Mouse (Mus musculus): ENCODE results near the gene Ptrh2. TPM values are rescaled to one million over a fixed set of nuclear protein-coding genes. Genes with fewer than 3 reads are reported as not detected.

Ptrh2 gene
- polyA plus RNA-seq, 1 experiment from 2014 or later: 41.1 TPM

DNA sequence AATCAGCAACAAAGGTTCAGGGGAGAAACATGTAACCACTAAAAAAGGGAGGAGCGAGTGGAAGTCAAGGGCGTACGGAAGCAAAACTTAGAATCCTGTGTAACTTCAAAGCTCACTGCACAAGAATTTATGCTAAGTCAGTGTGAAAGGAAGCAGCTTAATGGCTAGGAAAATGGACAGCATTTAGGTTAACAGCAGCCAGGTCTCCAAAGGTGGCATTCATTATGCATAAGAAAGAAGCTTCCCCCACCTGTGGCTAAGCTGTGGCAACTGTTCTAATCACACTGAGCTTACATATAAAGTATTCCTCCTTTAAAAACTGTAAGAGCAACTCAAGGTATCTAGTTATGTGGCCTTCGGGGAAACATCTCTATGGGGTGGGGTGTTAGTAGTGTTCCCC is 17.4 kb downstream of the Ptrh2 start:
- WGBS: 78% methylated on average over 4 of the region's 4 CpGs
- no peak overlapping the region for H3K4me2 ChIP-seq (replicated peaks; ENCODE audit: low read depth, low read length)

DNA sequence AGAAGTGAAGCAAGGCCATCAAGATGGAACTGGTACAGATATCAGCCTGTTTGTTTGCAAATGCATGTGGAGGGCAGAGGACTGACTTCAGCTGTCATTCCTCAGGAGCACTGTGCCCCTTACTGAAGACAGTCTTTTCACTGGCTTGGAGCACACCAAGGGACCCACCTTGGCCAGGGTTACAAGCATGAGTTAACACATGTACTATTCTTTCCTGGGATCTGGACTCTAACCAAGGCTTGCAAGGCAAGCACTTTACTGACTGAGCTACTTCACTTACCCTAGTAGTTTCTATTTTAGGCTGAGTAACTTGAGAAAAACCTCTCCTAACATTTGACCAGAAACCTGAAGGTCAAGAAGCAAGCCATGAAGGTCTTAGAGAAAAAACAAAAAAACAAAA is 30.8 kb downstream of the Ptrh2 start:
- Histone ChIP-seq H3K36me3 (ENCODE audit: control insufficient read depth, insufficient read depth, low read length) (peaks cover 89% of the 10 kb centered on the region), H3K9ac (ENCODE audit: low read depth, low read length) (no peak overlapping the region), H3K9me3 (ENCODE audit: control insufficient read depth, low read length) (no peaks in the 10 kb centered on the region), H3K4me2 (replicated peaks; ENCODE audit: low read depth, low read length) (no peak overlapping the region), H3K4me1 (ENCODE audit: control insufficient read depth, insufficient read depth, low read length) (no peaks in the 10 kb centered on the region), H3K27me3 (ENCODE audit: control insufficient read depth, insufficient read depth, low read length) (no peaks in the 10 kb centered on the region), H3K27ac (ENCODE audit: low read depth, low read length) (no peak overlapping the region), H3K4me3 (ENCODE audit: low read length) (no peak overlapping the region)
- ATAC-seq (ENCODE audit: low FRiP score, low TSS enrichment): no peak

More for the DNA sequence above, 17.4 kb downstream of the Ptrh2 start:
- no peak for ATAC-seq (ENCODE audit: low FRiP score, low TSS enrichment)
- Histone ChIP-seq H3K36me3 (ENCODE audit: control insufficient read depth, insufficient read depth, low read length) (peaks cover 96% of the 10 kb centered on the region), H3K27me3 (ENCODE audit: control insufficient read depth, insufficient read depth, low read length) (no peaks in the 10 kb centered on the region), H3K9ac (ENCODE audit: low read depth, low read length) (no peak overlapping the region), H3K27ac (ENCODE audit: low read depth, low read length) (no peak overlapping the region), H3K4me1 (ENCODE audit: control insufficient read depth, insufficient read depth, low read length) (no peaks in the 10 kb centered on the region), H3K9me3 (ENCODE audit: control insufficient read depth, low read length) (no peaks in the 10 kb centered on the region), H3K4me3 (ENCODE audit: low read length) (no peak overlapping the region)

- no peak for ATAC-seq (ENCODE audit: low FRiP score, low TSS enrichment)
- H3K9me3 ChIP-seq (ENCODE audit: control insufficient read depth, low read length): no peaks in the 10 kb centered on the region
- WGBS: 94% methylated on average over 6 of the region's 6 CpGs
- H3K4me3 ChIP-seq (ENCODE audit: low read length): no peak overlapping the region
- no peak overlapping the region for H3K9ac ChIP-seq (ENCODE audit: low read depth, low read length)
- H3K27ac ChIP-seq (ENCODE audit: low read depth, low read length): no peak overlapping the region
- no peak overlapping the region for H3K4me2 ChIP-seq (replicated peaks; ENCODE audit: low read depth, low read length)
- H3K36me3 ChIP-seq (ENCODE audit: control insufficient read depth, insufficient read depth, low read length): peaks cover 83% of the 10 kb centered on the region
- no peaks in the 10 kb centered on the region for H3K27me3 ChIP-seq (ENCODE audit: control insufficient read depth, insufficient read depth, low read length)
- no peaks in the 10 kb centered on the region for H3K4me1 ChIP-seq (ENCODE audit: control insufficient read depth, insufficient read depth, low read length)
Measured at GRCm38 (mm10) chr11:86717306-86718065, 33.7 kb downstream of the Ptrh2 start.

DNA sequence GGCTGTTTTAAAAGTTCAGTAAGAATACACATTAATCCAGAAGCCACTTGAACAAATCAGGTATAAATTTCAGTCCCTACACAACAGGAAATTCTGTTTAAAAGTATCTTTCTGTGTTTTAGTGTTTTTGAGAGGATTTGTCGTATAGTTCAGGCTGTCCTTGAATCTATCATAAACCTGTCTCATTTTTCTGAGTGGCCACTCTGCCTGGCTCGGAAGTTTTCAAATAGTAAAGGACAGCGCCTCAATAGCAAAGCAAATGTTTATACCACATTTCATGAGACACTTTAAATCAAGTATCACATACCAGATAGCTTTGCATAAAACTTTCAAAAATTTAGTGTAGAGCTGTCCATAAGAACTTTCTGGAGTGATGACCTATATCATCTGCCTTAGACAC is 34.6 kb downstream of the Ptrh2 start:
- no peak for ATAC-seq (ENCODE audit: low FRiP score, low TSS enrichment)

GRCm38 (mm10) chr11:86719390-86719789 is 35.6 kb downstream of the Ptrh2 start:
- no peaks in the 10 kb centered on the region for H3K27me3 ChIP-seq (ENCODE audit: control insufficient read depth, insufficient read depth, low read length)
- H3K36me3 ChIP-seq (ENCODE audit: control insufficient read depth, insufficient read depth, low read length): peaks cover 81% of the 10 kb centered on the region
- H3K9me3 ChIP-seq (ENCODE audit: control insufficient read depth, low read length): no peaks in the 10 kb centered on the region
- no peak for ATAC-seq (ENCODE audit: low FRiP score, low TSS enrichment)
- WGBS: 93% methylated on average over 8 of the region's 8 CpGs
- H3K4me1 ChIP-seq (ENCODE audit: control insufficient read depth, insufficient read depth, low read length): no peaks in the 10 kb centered on the region
- no peak overlapping the region for H3K9ac ChIP-seq (ENCODE audit: low read depth, low read length)
- no peak overlapping the region for H3K27ac ChIP-seq (ENCODE audit: low read depth, low read length)
- H3K4me3 ChIP-seq (ENCODE audit: low read length): no peak overlapping the region
- H3K4me2 ChIP-seq (replicated peaks; ENCODE audit: low read depth, low read length): no peak overlapping the region

More for the DNA sequence above, 34.6 kb downstream of the Ptrh2 start:
- 87% methylated on average over 3 of the region's 3 CpGs for WGBS
- Histone ChIP-seq H3K4me2 (replicated peaks; ENCODE audit: low read depth, low read length) (no peak overlapping the region), H3K4me1 (ENCODE audit: control insufficient read depth, insufficient read depth, low read length) (no peaks in the 10 kb centered on the region), H3K27ac (ENCODE audit: low read depth, low read length) (no peak overlapping the region), H3K9ac (ENCODE audit: low read depth, low read length) (no peak overlapping the region), H3K9me3 (ENCODE audit: control insufficient read depth, low read length) (no peaks in the 10 kb centered on the region), H3K4me3 (ENCODE audit: low read length) (no peak overlapping the region), H3K36me3 (ENCODE audit: control insufficient read depth, insufficient read depth, low read length) (peaks cover 83% of the 10 kb centered on the region), H3K27me3 (ENCODE audit: control insufficient read depth, insufficient read depth, low read length) (no peaks in the 10 kb centered on the region)

GRCm38 (mm10) chr11:86724004-86724403 is 40.2 kb downstream of the Ptrh2 start:
- Histone ChIP-seq H3K4me1 (ENCODE audit: control insufficient read depth, insufficient read depth, low read length) (no peaks in the 10 kb centered on the region), H3K27me3 (ENCODE audit: control insufficient read depth, insufficient read depth, low read length) (no peaks in the 10 kb centered on the region), H3K4me3 (ENCODE audit: low read length) (no peak overlapping the region), H3K9ac (ENCODE audit: low read depth, low read length) (no peak overlapping the region), H3K4me2 (replicated peaks; ENCODE audit: low read depth, low read length) (no peak overlapping the region), H3K36me3 (ENCODE audit: control insufficient read depth, insufficient read depth, low read length) (peaks cover 77% of the 10 kb centered on the region), H3K9me3 (ENCODE audit: control insufficient read depth, low read length) (no peaks in the 10 kb centered on the region), H3K27ac (ENCODE audit: low read depth, low read length) (no peak overlapping the region)
- WGBS: 91% methylated on average over 3 of the region's 3 CpGs
- no peak for ATAC-seq (ENCODE audit: low FRiP score, low TSS enrichment)

DNA sequence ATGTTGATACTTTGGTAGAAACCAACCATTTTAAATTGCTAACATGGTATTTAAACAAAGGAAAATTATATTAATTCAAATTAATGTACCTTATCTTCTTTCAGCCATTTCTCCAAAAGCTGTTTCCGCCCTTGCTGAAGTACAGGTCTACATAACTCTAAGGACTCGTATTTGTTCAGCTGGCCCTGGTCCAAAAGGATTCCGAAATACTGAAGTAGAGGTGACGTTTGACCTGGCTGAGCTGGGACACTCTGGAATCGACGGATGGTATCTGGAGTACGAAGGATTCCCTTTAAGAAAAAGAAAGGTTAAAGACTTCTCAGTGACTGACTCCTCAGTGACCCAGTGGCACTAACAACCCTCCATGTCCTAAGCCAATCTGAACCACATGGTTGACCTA is 41.2 kb downstream of the Ptrh2 start:
- Histone ChIP-seq H3K36me3 (ENCODE audit: control insufficient read depth, insufficient read depth, low read length) (peaks cover 76% of the 10 kb centered on the region), H3K4me2 (replicated peaks; ENCODE audit: low read depth, low read length) (no peak overlapping the region), H3K27me3 (ENCODE audit: control insufficient read depth, insufficient read depth, low read length) (no peaks in the 10 kb centered on the region), H3K9me3 (ENCODE audit: control insufficient read depth, low read length) (no peaks in the 10 kb centered on the region), H3K27ac (ENCODE audit: low read depth, low read length) (no peak overlapping the region), H3K4me1 (ENCODE audit: control insufficient read depth, insufficient read depth, low read length) (no peaks in the 10 kb centered on the region), H3K4me3 (ENCODE audit: low read length) (no peak overlapping the region), H3K9ac (ENCODE audit: low read depth, low read length) (no peak overlapping the region)
- 87% methylated on average over 7 of the region's 7 CpGs for WGBS
- no peak for ATAC-seq (ENCODE audit: low FRiP score, low TSS enrichment)

DNA sequence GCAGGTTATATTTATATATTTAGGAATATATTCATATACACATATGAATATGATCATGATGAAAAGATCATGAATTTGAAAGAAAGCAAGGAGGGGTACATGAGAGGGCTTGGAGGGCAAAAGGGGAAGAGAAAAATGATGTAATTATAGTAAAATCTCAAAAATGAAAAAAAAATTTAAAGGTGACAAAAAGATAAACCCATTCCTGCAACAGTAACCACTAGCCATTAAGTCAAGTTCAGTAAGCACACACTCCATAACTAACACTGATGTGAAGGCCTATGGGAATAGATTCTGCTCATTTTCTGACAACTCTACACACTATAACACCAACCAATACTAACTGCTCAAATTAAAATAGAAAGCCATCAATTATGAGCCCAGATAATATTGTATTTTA is 41.8 kb downstream of the Ptrh2 start:
- Histone ChIP-seq H3K27ac (ENCODE audit: low read depth, low read length) (no peak overlapping the region), H3K36me3 (ENCODE audit: control insufficient read depth, insufficient read depth, low read length) (peaks cover 75% of the 10 kb centered on the region), H3K27me3 (ENCODE audit: control insufficient read depth, insufficient read depth, low read length) (no peaks in the 10 kb centered on the region), H3K4me3 (ENCODE audit: low read length) (no peak overlapping the region), H3K9ac (ENCODE audit: low read depth, low read length) (no peak overlapping the region), H3K4me1 (ENCODE audit: control insufficient read depth, insufficient read depth, low read length) (no peaks in the 10 kb centered on the region), H3K9me3 (ENCODE audit: control insufficient read depth, low read length) (no peaks in the 10 kb centered on the region), H3K4me2 (replicated peaks; ENCODE audit: low read depth, low read length) (no peak overlapping the region)
- no peak for ATAC-seq (ENCODE audit: low FRiP score, low TSS enrichment)

GRCm38 (mm10) chr11:86731443-86731842 is 47.7 kb downstream of the Ptrh2 start:
- Histone ChIP-seq H3K9me3 (ENCODE audit: control insufficient read depth, low read length) (no peaks in the 10 kb centered on the region), H3K4me3 (ENCODE audit: low read length) (no peak overlapping the region), H3K4me2 (replicated peaks; ENCODE audit: low read depth, low read length) (no peak overlapping the region), H3K27ac (ENCODE audit: low read depth, low read length) (no peak overlapping the region), H3K9ac (ENCODE audit: low read depth, low read length) (no peak overlapping the region), H3K36me3 (ENCODE audit: control insufficient read depth, insufficient read depth, low read length) (peaks cover 61% of the 10 kb centered on the region), H3K4me1 (ENCODE audit: control insufficient read depth, insufficient read depth, low read length) (no peaks in the 10 kb centered on the region), H3K27me3 (ENCODE audit: control insufficient read depth, insufficient read depth, low read length) (no peaks in the 10 kb centered on the region)
- 100% methylated on average over 2 of the region's 2 CpGs for WGBS
- no peak for ATAC-seq (ENCODE audit: low FRiP score, low TSS enrichment)
